Mouse (Mus musculus) hindbrain, embryonic 16.5 days (tissue): ENCODE results near the gene Lamc3. TPM values are rescaled to one million over a fixed set of nuclear protein-coding genes. Genes with fewer than 3 reads are reported as not detected.
"Not testable (repeated sequence)": the region's sequence is repeated elsewhere in the genome, so short reads cannot be mapped to it uniquely, and the experiment has no call there.

Experiments used
- ATAC-seq: fragments of 200-750 bp; cut with Nextera tagmentation; 2 replicates; pipeline ENCODE4 v1.8.0; 2017; ENCODE audit warnings: moderate TSS enrichment, moderate library complexity
- H3K27ac ChIP-seq: fragments of 300-500 bp; sonication (generic); 2 replicates; pipeline ENCODE4 v1.5.1; 2014; ENCODE audit warnings: low read depth, mild to moderate bottlenecking, control low read depth, low read length, moderate library complexity
- H3K27me3 ChIP-seq: fragments of 300-500 bp; sonication (generic); replicated peaks from 2 replicates; pipeline ENCODE4 v1.6.1; 2014; ENCODE audit warnings: low read length; ENCODE audit not compliant: control insufficient read depth, insufficient read depth
- H3K36me3 ChIP-seq: fragments of 300-500 bp; sonication (generic); 2 replicates; pipeline ENCODE4 v1.6.1; 2014; ENCODE audit warnings: mild to moderate bottlenecking, low read length, moderate library complexity, mixed read lengths; ENCODE audit not compliant: control insufficient read depth, insufficient read depth
- H3K4me1 ChIP-seq: fragments of 300-500 bp; sonication (generic); 2 replicates; pipeline ENCODE4 v1.6.1; 2014; ENCODE audit warnings: low read depth, low read length; ENCODE audit not compliant: control insufficient read depth, insufficient read depth
- H3K4me2 ChIP-seq: fragments of 300-500 bp; sonication (generic); 2 replicates; pipeline ENCODE4 v1.6.1; 2014; ENCODE audit warnings: mild to moderate bottlenecking, low read length, control low read depth, moderate library complexity
- H3K4me3 ChIP-seq: fragments of 300-500 bp; sonication (generic); 2 replicates; pipeline ENCODE4 v1.5.1; 2014; ENCODE audit warnings: mild to moderate bottlenecking, low read length, control low read depth, moderate library complexity
- H3K9ac ChIP-seq: fragments of 300-500 bp; sonication (generic); 2 replicates; pipeline ENCODE4 v1.6.1; 2014; ENCODE audit warnings: low read depth, mild to moderate bottlenecking, control low read depth, low read length, moderate library complexity
- H3K9me3 ChIP-seq: fragments of 300-500 bp; sonication (generic); 2 replicates; pipeline ENCODE4 v1.6.1; 2014; ENCODE audit warnings: mild to moderate bottlenecking, low read length, moderate library complexity; ENCODE audit not compliant: control insufficient read depth
- WGBS: fragments of 180-500 bp; shearing (Covaris S2); extraction: QIAGEN DNeasy Blood & Tissue Kit; methylation state at CpG from one replicate; pipeline ENCODE4 v1.1.7; 2014; 5-methylcytosine and 5-hydroxymethylcytosine counted together
- polyA plus RNA-seq: library from polyadenylated mRNA; unstranded; fragments of >200 nt; fragmentation: Nextera tagmentation; extraction: Ambion mirVana; gene quantifications from 2 replicates; pipeline ENCODE4 v1.2.1, GENCODE M21; 2015

Gene Lamc3
- polyA plus RNA-seq, 1 experiment from 2014 or later = 3.2 TPM

GRCm38 (mm10) chr2:31906407-31906806 is 19.3 kb downstream of the Lamc3 start:
- Histone ChIP-seq H3K27ac (no peak overlapping the region), H3K9ac (no peak overlapping the region), H3K4me1 (peaks cover 3% of the 10 kb centered on the region; the same call in 1 of the 2 replicates), H3K4me3 (no peak overlapping the region), H3K4me2 (no peak overlapping the region), H3K27me3 (no peaks in the 10 kb centered on the region), H3K9me3 (no peaks in the 10 kb centered on the region), H3K36me3 (no peaks in the 10 kb centered on the region)
- WGBS = 71% methylated on average over 9 of the region's 9 CpGs
- ATAC-seq = no peak

- no peak overlapping the region for H3K9ac ChIP-seq
- WGBS = 76% methylated on average over 4 of the region's 4 CpGs
- no peak overlapping the region for H3K4me3 ChIP-seq
- H3K9me3 ChIP-seq = no peaks in the 10 kb centered on the region
- ATAC-seq = no peak
- no peaks in the 10 kb centered on the region for H3K4me1 ChIP-seq
- no peaks in the 10 kb centered on the region for H3K36me3 ChIP-seq
- no peak overlapping the region for H3K4me2 ChIP-seq
- no peaks in the 10 kb centered on the region for H3K27me3 ChIP-seq
- no peak overlapping the region for H3K27ac ChIP-seq
These were observed 25.5 kb downstream of the Lamc3 start for GRCm38 (mm10) chr2:31912575-31912974.

- ATAC-seq, H3K27me3 ChIP-seq, H3K9ac ChIP-seq, H3K4me1 ChIP-seq, H3K4me3 ChIP-seq, H3K4me2 ChIP-seq, H3K36me3 ChIP-seq, H3K27ac ChIP-seq, H3K9me3 ChIP-seq: not testable (repeated sequence)
These were observed 27.1 kb downstream of the Lamc3 start for GRCm38 (mm10) chr2:31914213-31914612.

GRCm38 (mm10) chr2:31915112-31915511 is 28.0 kb downstream of the Lamc3 start:
- no peak overlapping the region for H3K4me3 ChIP-seq
- H3K27me3 ChIP-seq = no peaks in the 10 kb centered on the region
- no peaks in the 10 kb centered on the region for H3K9me3 ChIP-seq
- H3K9ac ChIP-seq = no peak overlapping the region
- H3K4me2 ChIP-seq = no peak overlapping the region
- H3K27ac ChIP-seq = no peak overlapping the region
- no peaks in the 10 kb centered on the region for H3K4me1 ChIP-seq
- 24% methylated on average over 4 of the region's 4 CpGs for WGBS
- ATAC-seq = 0 out of 2 replicates have a peak, but pooled peaks have one; percentile 52
- no peaks in the 10 kb centered on the region for H3K36me3 ChIP-seq

- WGBS = 27% methylated on average over 4 of the region's 4 CpGs
- no peak for ATAC-seq
- H3K27ac ChIP-seq = no peak overlapping the region
- no peaks in the 10 kb centered on the region for H3K36me3 ChIP-seq
- H3K9me3 ChIP-seq = no peaks in the 10 kb centered on the region
- H3K4me1 ChIP-seq = no peaks in the 10 kb centered on the region
- no peak overlapping the region for H3K4me3 ChIP-seq
- H3K9ac ChIP-seq = no peak overlapping the region
- no peaks in the 10 kb centered on the region for H3K27me3 ChIP-seq
- no peak overlapping the region for H3K4me2 ChIP-seq
These were observed 30.5 kb downstream of the Lamc3 start for GRCm38 (mm10) chr2:31917636-31918035.

GRCm38 (mm10) chr2:31923645-31924044 is 36.6 kb downstream of the Lamc3 start:
- no peak overlapping the region for H3K4me3 ChIP-seq
- 82% methylated on average over 4 of the region's 4 CpGs for WGBS
- no peak overlapping the region for H3K27ac ChIP-seq
- H3K4me2 ChIP-seq = no peak overlapping the region
- no peak for ATAC-seq
- no peak overlapping the region for H3K9ac ChIP-seq
- H3K4me1 ChIP-seq = no peaks in the 10 kb centered on the region
- H3K9me3 ChIP-seq = no peaks in the 10 kb centered on the region
- H3K27me3 ChIP-seq = no peaks in the 10 kb centered on the region
- H3K36me3 ChIP-seq = no peaks in the 10 kb centered on the region

- no peaks in the 10 kb centered on the region for H3K36me3 ChIP-seq
- H3K27me3 ChIP-seq = no peaks in the 10 kb centered on the region
- H3K9ac ChIP-seq = no peak overlapping the region
- 34% methylated on average over 9 of the region's 9 CpGs for WGBS
- no peaks in the 10 kb centered on the region for H3K4me1 ChIP-seq
- ATAC-seq = no peak
- no peak overlapping the region for H3K4me2 ChIP-seq
- H3K9me3 ChIP-seq = no peaks in the 10 kb centered on the region
- no peak overlapping the region for H3K4me3 ChIP-seq
- no peak overlapping the region for H3K27ac ChIP-seq
These were observed 37.7 kb downstream of the Lamc3 start for GRCm38 (mm10) chr2:31924811-31925210.

GRCm38 (mm10) chr2:31925936-31926335 is 38.8 kb downstream of the Lamc3 start:
- Histone ChIP-seq H3K9ac (no peak overlapping the region), H3K36me3 (no peaks in the 10 kb centered on the region), H3K4me2 (no peak overlapping the region), H3K9me3 (no peaks in the 10 kb centered on the region), H3K27me3 (no peaks in the 10 kb centered on the region), H3K27ac (no peak overlapping the region), H3K4me3 (no peak overlapping the region), H3K4me1 (no peaks in the 10 kb centered on the region)
- WGBS = 57% methylated on average over 4 of the region's 4 CpGs
- ATAC-seq = no peak

GRCm38 (mm10) chr2:31929664-31930063 is 42.6 kb downstream of the Lamc3 start:
- ATAC-seq = no peak
- Histone ChIP-seq H3K9me3 (no peaks in the 10 kb centered on the region), H3K9ac (no peak overlapping the region), H3K27ac (no peak overlapping the region), H3K4me3 (no peak overlapping the region), H3K4me2 (no peak overlapping the region), H3K36me3 (no peaks in the 10 kb centered on the region), H3K4me1 (no peaks in the 10 kb centered on the region), H3K27me3 (no peaks in the 10 kb centered on the region)
- WGBS = 87% methylated on average over 3 of the region's 3 CpGs

GRCm38 (mm10) chr2:31934551-31934950 is 47.5 kb downstream of the Lamc3 start:
- H3K4me3 ChIP-seq = no peak overlapping the region
- no peaks in the 10 kb centered on the region for H3K36me3 ChIP-seq
- no peak for ATAC-seq
- no peak overlapping the region for H3K27ac ChIP-seq
- H3K4me1 ChIP-seq = no peaks in the 10 kb centered on the region
- H3K27me3 ChIP-seq = no peaks in the 10 kb centered on the region
- no peak overlapping the region for H3K4me2 ChIP-seq
- H3K9me3 ChIP-seq = no peaks in the 10 kb centered on the region
- WGBS = 29% methylated on average over 4 of the region's 4 CpGs
- no peak overlapping the region for H3K9ac ChIP-seq
